Mouse (Mus musculus) gastrocnemius, adult 2 months (tissue): ENCODE results near the gene Slc18b1. TPM values are rescaled to one million over a fixed set of nuclear protein-coding genes. Genes with fewer than 3 reads are reported as not detected.
"Not testable (repeated sequence)": the region's sequence is repeated elsewhere in the genome, so short reads cannot be mapped to it uniquely, and the experiment has no call there.

Experiments used
- DNase-seq: peaks from one replicate; pipeline ENCODE4 v3.0.0; 2022
- H3K27ac ChIP-seq: fragments of 200-600 bp; 2 replicates; pipeline ENCODE4 v1.8.1; 2022; ENCODE audit warnings: mild to moderate bottlenecking
- H3K4me3 ChIP-seq: fragments of 200-600 bp; 2 replicates; pipeline ENCODE4 v1.8.1; 2022; ENCODE audit warnings: mild to moderate bottlenecking, moderate library complexity
- CTCF ChIP-seq: fragments of 200-600 bp; IDR thresholded peaks from 2 replicates; pipeline ENCODE4 v1.8.1; 2022; ENCODE audit warnings: antibody characterized with exemption, mild to moderate bottlenecking, moderate library complexity
- intact Hi-C: fragments of 180-260 bp; cut with DNase I; formaldehyde crosslinking; loops from one replicate; pipeline ENCODE4 v1.15.1; 2025
- long read RNA-seq, 2 experiments: library from polyadenylated mRNA; stranded (forward); transcript quantifications; one replicate each; pipeline ENCODE4 v2.0.0; 2021
- total RNA-seq, 2 experiments: library from RNA; stranded (reverse); gene quantifications; 2 replicates each; pipeline ENCODE4 v1.2.3; 2021

Gene Slc18b1
- 1 to 10 TPM; 5.5 to 6.2 TPM for total RNA-seq
- long read RNA-seq, experiment 1, partial matches to known transcripts: 0 of 4 reads
- long read RNA-seq, experiment 1, other reads (novel, unspliced or antisense): 0 of 4 reads
- long read RNA-seq, experiment 2, partial matches to known transcripts: 0 of 5 reads
- long read RNA-seq, experiment 2, other reads (novel, unspliced or antisense): 1 of 5 reads

DNA sequence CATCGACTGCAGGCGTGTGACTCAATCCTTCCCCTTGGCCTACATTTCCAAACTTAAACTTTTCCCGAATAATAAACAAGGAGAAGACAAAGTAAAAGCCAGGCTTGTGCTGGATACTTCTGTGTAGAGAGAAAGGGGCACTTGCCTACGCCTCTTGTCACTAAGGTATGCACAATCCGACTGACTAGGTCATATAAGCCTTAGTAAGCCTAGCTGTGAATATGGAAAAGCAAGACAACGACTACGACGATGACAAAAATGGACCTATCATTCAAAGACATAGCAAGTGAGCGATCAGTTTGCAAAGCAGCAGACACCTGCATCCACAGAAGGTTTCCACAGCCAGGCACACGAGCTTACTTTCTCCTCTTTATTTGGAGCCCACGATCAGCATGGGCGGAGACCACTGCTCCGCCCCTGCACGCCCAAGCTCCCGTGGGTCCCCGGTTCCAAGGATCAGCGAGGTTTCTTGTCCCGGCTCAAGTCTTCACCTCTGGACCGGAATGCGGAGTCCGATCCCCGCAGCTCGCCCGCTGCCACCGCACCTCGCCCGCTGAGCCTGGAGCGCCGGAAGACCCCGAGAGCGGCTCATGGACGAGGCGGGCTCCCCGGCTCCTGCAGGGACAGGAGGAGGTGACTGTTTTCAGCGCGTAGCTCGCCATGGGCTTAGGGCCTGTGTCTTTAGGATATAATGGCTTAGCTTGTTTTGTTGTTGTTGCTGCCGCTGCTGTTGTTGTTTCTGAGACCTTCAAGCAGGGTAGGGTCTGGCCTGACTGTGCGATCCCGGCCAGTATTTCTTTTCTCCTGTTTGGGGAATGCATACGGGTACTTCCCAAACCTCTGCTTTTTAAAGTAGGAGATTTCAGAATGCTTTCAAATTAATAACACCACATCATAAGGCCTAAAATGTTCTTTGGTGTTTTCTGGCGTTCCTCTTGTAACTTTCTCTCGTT is at the start of gene Slc18b1:
Gene Slc18b1, plus strand, starts transcription at position 436 of the 953 bp plus-strand sequence.
- peak; percentile 59 for DNase-seq
- intact Hi-C loops: no loop called here
- no peak for TF ChIP-seq CTCF
- Histone ChIP-seq H3K4me3 (peak within 1 kb of the TSS; percentile 81), H3K27ac (peak within 1 kb of the TSS; percentile 88)

DNA sequence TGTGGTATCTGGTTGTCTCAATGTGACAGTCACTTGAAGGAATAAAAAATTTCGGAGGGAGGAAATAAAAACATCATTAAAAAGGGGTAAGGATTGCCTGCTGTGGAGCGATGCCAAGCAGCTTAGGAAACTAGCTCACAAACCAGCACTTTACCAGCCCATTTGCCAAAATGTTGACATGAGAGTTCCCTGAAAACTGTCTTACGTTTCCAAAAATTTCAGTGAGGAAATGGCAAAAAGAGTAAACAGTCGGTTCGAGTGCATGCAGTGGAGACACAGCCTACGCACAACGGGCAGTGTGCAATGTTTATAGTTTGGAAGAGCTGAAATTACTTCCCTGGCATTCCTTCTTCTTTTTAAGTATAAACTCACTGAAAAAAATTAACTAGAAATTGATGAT is 42.6 kb upstream of the Slc18b1 start:
- no peak for DNase-seq
- intact Hi-C loops: no loop called here
- no peak for TF ChIP-seq CTCF
- H3K4me3 ChIP-seq: no peak overlapping the region
- H3K27ac ChIP-seq: no peak overlapping the region

DNA sequence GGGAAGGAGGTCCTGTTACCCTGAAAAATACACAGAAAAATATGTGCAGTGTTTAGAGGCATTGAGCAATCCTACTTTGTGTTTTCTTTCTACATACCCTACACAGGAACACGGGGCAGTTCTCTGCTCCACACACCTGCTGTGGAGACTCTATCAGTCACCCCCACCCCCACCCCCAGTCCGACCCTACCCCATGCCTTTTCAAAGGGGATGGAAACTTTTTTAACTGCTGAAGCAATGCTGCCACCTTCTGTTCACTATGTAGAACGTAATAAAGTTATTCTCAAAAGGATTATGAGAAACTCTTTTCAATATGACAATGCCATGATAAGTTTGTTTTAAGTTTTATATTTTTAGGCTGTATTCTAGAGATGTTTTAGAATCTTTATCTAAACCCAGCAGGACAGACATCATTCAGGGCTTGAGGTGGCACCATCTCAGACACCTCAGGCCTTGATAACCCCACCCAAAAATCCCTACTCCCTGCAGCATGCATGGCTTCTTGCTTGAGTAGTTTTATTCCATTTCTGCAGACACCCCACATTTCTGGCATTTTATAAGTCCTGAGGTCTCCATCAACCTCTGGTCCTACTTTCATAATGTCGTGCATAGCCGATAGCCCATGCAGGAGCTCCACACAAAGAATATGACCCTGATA is 19.4 kb upstream of the Slc18b1 start:
- no peak for DNase-seq
- no peak overlapping the region for H3K27ac ChIP-seq
- intact Hi-C loops: loop anchor here (1.0 to 10.0 kb wide), 3 partner anchors 163 to 690 kb away; no protein-coding TSS in a partner anchor
- TF ChIP-seq CTCF: peak; percentile 59
- no peak overlapping the region for H3K4me3 ChIP-seq

GRCm38 (mm10) chr10:23780539-23781275 is 16.1 kb upstream of the Slc18b1 start:
- TF ChIP-seq CTCF: no peak
- intact Hi-C loops: no loop called here
- DNase-seq: no peak
- Histone ChIP-seq H3K27ac (no peak overlapping the region), H3K4me3 (no peak overlapping the region)

DNA sequence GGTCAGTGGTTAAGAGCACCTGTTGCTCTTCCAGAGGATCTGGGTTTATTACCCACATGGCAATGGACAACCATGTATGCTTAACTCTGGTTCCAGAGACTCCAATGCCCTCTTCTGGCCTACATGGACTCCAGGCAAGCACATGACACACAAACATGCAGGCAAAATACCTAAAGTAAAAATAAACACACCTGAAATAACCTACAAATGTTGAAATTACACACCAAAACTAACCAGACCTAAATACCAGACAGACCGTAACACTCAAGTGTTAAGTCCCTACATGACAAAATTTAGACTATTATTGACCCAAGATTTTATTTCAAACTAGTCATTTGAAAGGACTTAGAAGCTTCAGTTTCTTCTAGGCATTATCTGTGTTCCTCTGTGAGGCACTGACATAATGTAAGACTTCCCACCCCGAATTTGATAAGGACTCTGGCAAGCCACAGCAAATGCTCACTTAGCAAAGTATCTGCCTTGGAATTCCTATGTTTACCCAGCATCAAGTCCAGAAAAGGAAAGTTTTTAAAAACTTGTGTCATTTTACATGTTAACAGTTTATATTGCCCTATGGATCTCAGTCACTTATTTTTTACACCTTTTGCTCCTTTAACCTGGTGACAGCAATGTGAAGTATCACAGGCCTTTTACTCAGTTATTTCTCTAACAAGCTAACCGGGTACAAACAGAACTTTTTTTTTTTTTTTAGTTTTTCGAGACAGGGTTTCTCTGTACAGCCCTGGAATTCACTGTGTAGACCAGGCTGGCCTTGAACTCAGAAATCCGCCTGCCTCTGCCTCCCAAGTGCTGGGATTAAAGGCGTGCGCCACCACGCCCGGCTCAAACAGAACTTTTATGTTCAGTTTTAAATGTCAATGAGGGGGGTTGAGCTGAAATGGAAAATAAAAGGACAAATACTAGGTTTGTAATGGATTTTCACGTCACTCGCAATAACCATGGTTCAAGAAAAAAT is 14.7 kb upstream of the Slc18b1 start:
- TF ChIP-seq CTCF: no peak
- intact Hi-C loops: no loop called here

DNA sequence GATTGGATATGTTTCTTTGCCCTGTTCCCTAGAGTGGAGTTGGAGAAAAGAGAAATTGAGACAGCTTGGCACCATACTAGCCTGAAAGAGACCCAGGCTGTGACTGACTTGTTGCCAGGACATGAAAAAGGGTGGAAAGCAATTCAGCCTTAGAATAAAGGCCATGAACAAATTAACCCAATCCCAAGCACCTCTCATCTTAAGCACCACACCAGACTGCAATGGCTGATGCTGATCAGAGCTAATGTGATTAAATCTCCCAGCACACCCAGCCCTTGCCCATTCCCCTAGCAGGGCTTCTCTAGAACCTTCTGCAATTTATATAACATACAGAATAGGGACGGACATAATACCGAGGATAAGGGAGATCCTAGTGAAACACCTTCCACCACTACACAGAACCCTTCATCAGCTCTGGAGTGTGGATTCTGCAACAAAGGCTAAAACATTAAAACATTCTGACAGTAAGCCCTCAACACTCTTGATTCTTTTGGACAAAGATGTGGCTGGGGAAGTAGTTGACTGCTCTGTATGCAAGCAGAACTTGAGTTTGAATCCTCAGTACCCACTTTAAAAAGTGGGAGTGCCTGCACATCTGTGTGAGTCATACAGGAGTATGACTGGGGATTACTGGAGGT is 13.8 kb upstream of the Slc18b1 start:
- no peak for TF ChIP-seq CTCF
- Histone ChIP-seq H3K4me3 (no peak overlapping the region), H3K27ac (no peak overlapping the region)
- DNase-seq: no peak
- intact Hi-C loops: no loop called here

More for the DNA sequence above, 14.7 kb upstream of the Slc18b1 start:
- Histone ChIP-seq H3K4me3 (no peak overlapping the region), H3K27ac (no peak overlapping the region)
- no peak for DNase-seq

GRCm38 (mm10) chr10:23783493-23783884 is 13.3 kb upstream of the Slc18b1 start:
- intact Hi-C loops: no loop called here
- H3K27ac ChIP-seq: no peak overlapping the region
- no peak overlapping the region for H3K4me3 ChIP-seq
- DNase-seq: no peak
- no peak for TF ChIP-seq CTCF

- intact Hi-C loops: no loop called here
- DNase-seq: no peak
- Histone ChIP-seq H3K27ac (no peak overlapping the region), H3K4me3 (no peak overlapping the region)
- no peak for TF ChIP-seq CTCF
Measured at GRCm38 (mm10) chr10:23784121-23784520, 12.7 kb upstream of the Slc18b1 start.

GRCm38 (mm10) chr10:23785599-23785998 is 11.2 kb upstream of the Slc18b1 start:
- H3K4me3 ChIP-seq: peak overlapping the region; percentile 83
- DNase-seq, H3K27ac ChIP-seq, intact Hi-C loops: not testable (repeated sequence)

DNA sequence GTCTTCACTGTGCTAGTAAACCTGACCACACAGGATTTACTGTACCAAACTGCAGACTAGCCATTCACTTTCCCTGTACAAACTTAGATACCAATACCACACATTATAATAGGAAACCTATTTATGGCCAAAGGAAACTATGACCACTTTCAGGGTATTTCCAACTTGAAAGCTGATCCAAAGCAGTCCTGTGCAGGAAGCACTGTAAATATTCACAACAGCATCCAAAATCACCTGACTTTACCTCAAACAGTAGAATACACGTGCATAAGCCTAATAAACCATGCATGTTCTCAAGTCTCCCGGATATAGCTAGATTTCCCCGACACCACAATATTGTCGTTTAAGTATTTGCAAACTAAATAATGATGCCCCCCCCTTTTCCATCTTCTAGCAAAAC is 10.7 kb upstream of the Slc18b1 start:
- intact Hi-C loops: no loop called here
- TF ChIP-seq CTCF: no peak
- Histone ChIP-seq H3K27ac (peak overlapping the region; percentile 92), H3K4me3 (peak overlapping the region; percentile 83)
- DNase-seq: no peak

DNA sequence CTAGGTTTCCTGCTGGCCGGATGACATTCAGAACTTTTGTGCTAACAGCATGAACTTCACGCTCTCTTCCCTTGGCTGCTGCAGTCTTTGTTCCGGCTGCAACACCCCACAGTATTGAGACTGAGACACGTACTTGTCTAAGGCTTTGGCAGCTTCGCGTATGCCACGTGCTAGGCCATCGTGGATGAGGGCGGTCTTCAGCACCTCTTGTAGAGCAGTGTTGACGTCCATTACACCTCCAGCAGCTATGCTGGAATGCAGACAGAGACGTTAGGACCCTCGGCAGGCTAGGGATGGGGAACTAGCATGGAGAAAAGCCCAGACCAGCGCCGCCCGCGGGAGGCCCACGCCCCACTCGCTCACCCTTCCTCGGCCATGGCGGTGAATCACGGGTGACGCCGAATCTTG is 10.2 kb upstream of the Slc18b1 start:
- DNase-seq, intact Hi-C loops: not testable (repeated sequence)
- H3K27ac ChIP-seq: peak overlapping the region; percentile 92
- peak overlapping the region; percentile 83 for H3K4me3 ChIP-seq
